ENCODE assay signal across 10 mouse cellular contexts in the genomic region with DNA sequence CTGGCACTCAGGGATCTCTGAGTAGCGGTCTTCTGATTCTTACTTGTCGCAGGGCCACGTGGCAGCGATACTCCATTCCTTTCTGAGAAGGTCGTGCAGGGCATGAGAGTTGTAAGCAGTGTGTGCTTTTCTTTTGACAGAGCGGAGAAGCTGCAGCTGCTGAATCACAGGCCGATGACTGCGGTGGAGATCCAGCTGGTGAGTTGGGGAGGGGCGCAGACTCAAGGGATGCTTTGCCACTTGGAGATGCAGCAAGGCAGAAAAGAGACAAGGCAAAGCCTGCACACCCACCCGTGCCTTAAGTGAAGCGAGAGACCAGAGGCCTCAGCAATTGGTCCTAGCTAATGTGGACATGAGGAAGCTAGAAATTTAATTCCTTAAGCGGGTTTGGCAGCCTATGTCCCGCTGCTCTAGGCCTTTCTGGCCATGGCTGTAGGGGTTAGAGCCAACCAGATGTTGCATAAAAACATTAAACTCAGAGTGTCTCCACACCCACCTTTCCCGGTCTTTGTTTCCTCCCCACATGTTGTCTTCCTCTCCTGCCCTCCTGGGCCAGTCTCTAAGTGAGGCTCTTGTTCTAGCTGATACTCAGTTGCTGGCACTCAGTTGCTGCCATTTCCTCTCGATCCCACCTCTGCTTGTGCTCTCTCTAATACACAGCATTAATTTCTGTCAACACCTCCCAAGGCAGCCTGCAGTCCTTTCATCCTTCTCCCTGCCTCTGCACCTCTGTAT. TPM values are rescaled to one million over a fixed set of nuclear protein-coding genes. Genes with fewer than 3 reads are reported as not detected.
DNase-seq lines count a peak whose midpoint lies in the region; ATAC-seq lines count a peak whose summit lies in the region.
"Had no signal": no experiment of that assay in that cellular context is flagged by ENCODE, and none has a peak within 500 bp of the region (broad histone marks: within the 10 kb centered on the region; RNA-seq: fewer than 3 reads in every experiment).

No protein-coding gene starts in this region.

- 84% methylated on average over 15 of the region's 15 CpGs for WGBS in limb, embryonic 13.5 days
- 93% methylated on average over 15 of the region's 15 CpGs for WGBS in limb, embryonic 10.5 days
- WGBS in hindbrain, embryonic 16.5 days: 78% methylated on average over 15 of the region's 15 CpGs
- 56% methylated on average over 15 of the region's 15 CpGs for WGBS in stomach, embryonic 15.5 days

- no peaks in the 10 kb centered on the region for H3K27me3 ChIP-seq in limb, embryonic 13.5 days
- no peaks in the 10 kb centered on the region for H3K27me3 ChIP-seq in limb, embryonic 10.5 days (ENCODE audit: low read depth, poor library complexity, severe bottlenecking)
- H3K27me3 ChIP-seq in hindbrain, embryonic 16.5 days (replicated peaks; ENCODE audit: control insufficient read depth, insufficient read depth, low read length): no peaks in the 10 kb centered on the region
- H3K27me3 ChIP-seq in stomach, embryonic 15.5 days (replicated peaks): no peaks in the 10 kb centered on the region
- H3K27me3 ChIP-seq: forebrain, embryonic 13.5 days had no signal

- no peaks in the 10 kb centered on the region for H3K4me1 ChIP-seq in limb, embryonic 13.5 days
- H3K4me1 ChIP-seq in limb, embryonic 10.5 days: no peaks in the 10 kb centered on the region
- no peaks in the 10 kb centered on the region for H3K4me1 ChIP-seq in hindbrain, embryonic 16.5 days (ENCODE audit: control insufficient read depth, insufficient read depth, low read depth, low read length)
- no peaks in the 10 kb centered on the region; the same call in 1 of the 2 replicates for H3K4me1 ChIP-seq in stomach, embryonic 15.5 days
- H3K4me1 ChIP-seq: forebrain, embryonic 13.5 days had no signal

- no peak for ATAC-seq in limb, embryonic 13.5 days (ENCODE audit: low FRiP score, low read depth)
- ATAC-seq in hindbrain, embryonic 16.5 days: 0 out of 2 replicates have a peak, but pooled peaks have one; percentile 30
- ATAC-seq in stomach, embryonic 15.5 days (ENCODE audit: insufficient read depth, low FRiP score, low read depth): peak; percentile 58; the same call in 1 of the 2 replicates
- ATAC-seq: forebrain, embryonic 13.5 days had no signal

- peak; percentile 27 to 49 for DNase-seq in cerebellum, postnatal 10 days
- no peak for DNase-seq in cerebellum, postnatal 14 days
- DNase-seq in limb, embryonic 10.5 days (ENCODE audit: low spot score): no peak
- no peak for DNase-seq in left cerebral cortex, adult 8-10 months (ENCODE audit: low spot score in 2 of 2)
- DNase-seq in ovary, postnatal 14 days (ENCODE audit: low spot score): no peak
- DNase-seq: cerebellum, adult 2 months had no signal

- peak overlapping the region; percentile 15; the same call in 1 of the 2 replicates for H3K9ac ChIP-seq in limb, embryonic 13.5 days
- no peak overlapping the region for H3K9ac ChIP-seq in hindbrain, embryonic 16.5 days (ENCODE audit: low read depth, low read length)
- no peak overlapping the region for H3K9ac ChIP-seq in stomach, embryonic 15.5 days
- H3K9ac ChIP-seq: forebrain, embryonic 13.5 days had no signal

- no peak overlapping the region for H3K4me3 ChIP-seq in limb, embryonic 13.5 days
- H3K4me3 ChIP-seq in limb, embryonic 10.5 days: no peak overlapping the region
- H3K4me3 ChIP-seq in hindbrain, embryonic 16.5 days (ENCODE audit: low read length): no peak overlapping the region
- H3K4me3 ChIP-seq in stomach, embryonic 15.5 days (replicated peaks): no peak overlapping the region
- H3K4me3 ChIP-seq: forebrain, embryonic 13.5 days had no signal

- no peak overlapping the region for H3K27ac ChIP-seq in limb, embryonic 13.5 days
- no peak overlapping the region for H3K27ac ChIP-seq in limb, embryonic 10.5 days
- peak overlapping the region; percentile 44 for H3K27ac ChIP-seq in hindbrain, embryonic 16.5 days (ENCODE audit: low read depth, low read length)
- peak overlapping the region; percentile 67 for H3K27ac ChIP-seq in stomach, embryonic 15.5 days
- H3K27ac ChIP-seq: forebrain, embryonic 13.5 days had no signal

- H3K36me3 ChIP-seq in limb, embryonic 13.5 days: peaks cover 79% of the 10 kb centered on the region
- H3K36me3 ChIP-seq in limb, embryonic 10.5 days: peaks cover 83% of the 10 kb centered on the region
- H3K36me3 ChIP-seq in hindbrain, embryonic 16.5 days (ENCODE audit: control insufficient read depth, insufficient read depth, low read length): peaks cover 20% of the 10 kb centered on the region
- peaks cover 9% of the 10 kb centered on the region; the same call in 1 of the 2 replicates for H3K36me3 ChIP-seq in stomach, embryonic 15.5 days

- H3K4me2 ChIP-seq in limb, embryonic 13.5 days (replicated peaks): no peak overlapping the region
- no peak overlapping the region for H3K4me2 ChIP-seq in hindbrain, embryonic 16.5 days (ENCODE audit: low read length)
- H3K4me2 ChIP-seq in stomach, embryonic 15.5 days: no peak overlapping the region
- H3K4me2 ChIP-seq: forebrain, embryonic 13.5 days had no signal

- no peaks in the 10 kb centered on the region for H3K9me3 ChIP-seq in limb, embryonic 13.5 days
- H3K9me3 ChIP-seq in limb, embryonic 10.5 days (replicated peaks): no peaks in the 10 kb centered on the region
- H3K9me3 ChIP-seq in hindbrain, embryonic 16.5 days (ENCODE audit: control insufficient read depth, low read length): no peaks in the 10 kb centered on the region
- H3K9me3 ChIP-seq in stomach, embryonic 15.5 days: no peaks in the 10 kb centered on the region
- H3K9me3 ChIP-seq: forebrain, embryonic 13.5 days had no signal

RNA-seq across cellular contexts. Expression of a gene that starts 19.9 kb away (rescaled TPM):
- polyA plus RNA-seq in limb, embryonic 13.5 days (2015; fragmentation: Nextera tagmentation; extraction: Ambion mirVana): 45.6 and 47.3 TPM in 2 replicates
- 57.2 and 61.0 TPM in 2 replicates for polyA plus RNA-seq in limb, embryonic 10.5 days (2016; fragmentation: Nextera tagmentation; extraction: Ambion mirVana)
- polyA plus RNA-seq in hindbrain, embryonic 16.5 days (2015; fragmentation: Nextera tagmentation; extraction: Ambion mirVana): 78.0 and 92.1 TPM in 2 replicates
- polyA plus RNA-seq in stomach, embryonic 15.5 days (2015; fragmentation: Nextera tagmentation; extraction: Ambion mirVana): 31.6 and 33.1 TPM in 2 replicates
- 10 to 100 TPM; 26.7 to 32.6 (median 30.1) TPM for total RNA-seq in left cerebral cortex, adult 8-10 months (2022)

RNA-seq across cellular contexts. Expression of a gene that starts 19.9 kb away (rescaled TPM):
- 32.1 and 33.6 TPM in 2 replicates for polyA plus RNA-seq in limb, embryonic 13.5 days (2015; fragmentation: Nextera tagmentation; extraction: Ambion mirVana)
- polyA plus RNA-seq in limb, embryonic 10.5 days (2016; fragmentation: Nextera tagmentation; extraction: Ambion mirVana): 26.1 and 27.5 TPM in 2 replicates
- 39.3 and 49.5 TPM in 2 replicates for polyA plus RNA-seq in hindbrain, embryonic 16.5 days (2015; fragmentation: Nextera tagmentation; extraction: Ambion mirVana)
- 49.1 and 50.1 TPM in 2 replicates for polyA plus RNA-seq in stomach, embryonic 15.5 days (2015; fragmentation: Nextera tagmentation; extraction: Ambion mirVana)
- 10 to 100 TPM; 22.9 to 28.0 (median 25.9) TPM for total RNA-seq in left cerebral cortex, adult 8-10 months (2022)

RNA-seq across cellular contexts. Expression of a gene that starts 24.2 kb away (rescaled TPM):
- 99.2 and 104 TPM in 2 replicates for polyA plus RNA-seq in limb, embryonic 13.5 days (2015; fragmentation: Nextera tagmentation; extraction: Ambion mirVana)
- polyA plus RNA-seq in limb, embryonic 10.5 days (2016; fragmentation: Nextera tagmentation; extraction: Ambion mirVana): 65.4 and 65.6 TPM in 2 replicates
- 58.3 and 59.2 TPM in 2 replicates for polyA plus RNA-seq in hindbrain, embryonic 16.5 days (2015; fragmentation: Nextera tagmentation; extraction: Ambion mirVana)
- polyA plus RNA-seq in stomach, embryonic 15.5 days (2015; fragmentation: Nextera tagmentation; extraction: Ambion mirVana): 70.1 and 77.3 TPM in 2 replicates
- total RNA-seq in left cerebral cortex, adult 8-10 months (2022): 10 to 100 TPM; 34.4 to 39.4 (median 36.7) TPM

RNA-seq across cellular contexts. Expression of a gene that starts 46.1 kb away (rescaled TPM):
- polyA plus RNA-seq in limb, embryonic 13.5 days (2015; fragmentation: Nextera tagmentation; extraction: Ambion mirVana): 43.4 and 45.3 TPM in 2 replicates
- polyA plus RNA-seq in limb, embryonic 10.5 days (2016; fragmentation: Nextera tagmentation; extraction: Ambion mirVana): 53.9 and 61.7 TPM in 2 replicates
- 35.8 and 37.3 TPM in 2 replicates for polyA plus RNA-seq in hindbrain, embryonic 16.5 days (2015; fragmentation: Nextera tagmentation; extraction: Ambion mirVana)
- 68.3 and 76.5 TPM in 2 replicates for polyA plus RNA-seq in stomach, embryonic 15.5 days (2015; fragmentation: Nextera tagmentation; extraction: Ambion mirVana)
- total RNA-seq in left cerebral cortex, adult 8-10 months (2022): 10 to 100 TPM; 12.7 to 40.4 (median 22.1) TPM

Comparison
In these comparisons a context has a peak if more than half of its experiments do, and no peak if none do; other contexts are left out.
1. DNase-seq: peak in cerebellum, postnatal 10 days (2 of 2); none in cerebellum, postnatal 14 days (0 of 2), limb, embryonic 10.5 days (single experiment), left cerebral cortex, adult 8-10 months (0 of 2) and ovary, postnatal 14 days (single experiment).
2. H3K27ac ChIP-seq: peak in hindbrain, embryonic 16.5 days (single experiment) and stomach, embryonic 15.5 days (single experiment); none in limb, embryonic 13.5 days (single experiment) and limb, embryonic 10.5 days (single experiment).